Comparison of ENCODE assay signal across 1 mouse cellular context in genomic region chr11:51263286-51263831, GRCm38 (mm10).
A peak's percentile ranks its signal among the peaks of the same experiment; 100 is the strongest.
TF ChIP-seq lines count a peak whose summit lies in the region.

No protein-coding gene starts in this region.

TF ChIP-seq in MEL, 35 proteins besides CTCF, POLR2A, EP300 and RAD21:
- TF ChIP-seq UBTF (IDR thresholded peaks at IDR 0.05; ENCODE audit: borderline replicate concordance, insufficient read depth, low read depth, low read length) (peak; percentile 83; the same call in 1 of the 2 replicates), KAT2A (conservative IDR thresholded peaks at IDR 0.05; ENCODE audit: low read depth, low read length) (no peak; the same call in 1 of the 2 replicates), RCOR1 (IDR thresholded peaks at IDR 0.05; ENCODE audit: low read depth, low read length) (0 out of 2 replicates have a peak, but pooled peaks have one; percentile 25), CHD1 (IDR thresholded peaks at IDR 0.05; ENCODE audit: low read depth, low read length) (no peak; the same call in 1 of the 2 replicates), HCFC1 (IDR thresholded peaks at IDR 0.05; ENCODE audit: low read depth, low read length) (0 out of 2 replicates have a peak, but pooled peaks have one; percentile 3)
